Mouse (Mus musculus): Measurements from ENCODE around the gene Usp33. TPM values are rescaled to one million over a fixed set of nuclear protein-coding genes. Genes with fewer than 3 reads are reported as not detected.
"Not testable (repeated sequence)": the region's sequence is repeated elsewhere in the genome, so short reads cannot be mapped to it uniquely, and the experiment has no call there.

Gene Usp33
- total RNA-seq (2021) (10 to 100 TPM; 87.8 to 99.7 TPM), polyA plus RNA-seq (2012; rRNA removed) (8.4 and 14.0 TPM in 2 replicates)
- long read RNA-seq, full-length matches to known transcripts, result 25 of 28 reads
- long read RNA-seq, partial matches to known transcripts, result 2 of 28 reads
- long read RNA-seq, other reads (novel, unspliced or antisense), result 1 of 28 reads

DNA sequence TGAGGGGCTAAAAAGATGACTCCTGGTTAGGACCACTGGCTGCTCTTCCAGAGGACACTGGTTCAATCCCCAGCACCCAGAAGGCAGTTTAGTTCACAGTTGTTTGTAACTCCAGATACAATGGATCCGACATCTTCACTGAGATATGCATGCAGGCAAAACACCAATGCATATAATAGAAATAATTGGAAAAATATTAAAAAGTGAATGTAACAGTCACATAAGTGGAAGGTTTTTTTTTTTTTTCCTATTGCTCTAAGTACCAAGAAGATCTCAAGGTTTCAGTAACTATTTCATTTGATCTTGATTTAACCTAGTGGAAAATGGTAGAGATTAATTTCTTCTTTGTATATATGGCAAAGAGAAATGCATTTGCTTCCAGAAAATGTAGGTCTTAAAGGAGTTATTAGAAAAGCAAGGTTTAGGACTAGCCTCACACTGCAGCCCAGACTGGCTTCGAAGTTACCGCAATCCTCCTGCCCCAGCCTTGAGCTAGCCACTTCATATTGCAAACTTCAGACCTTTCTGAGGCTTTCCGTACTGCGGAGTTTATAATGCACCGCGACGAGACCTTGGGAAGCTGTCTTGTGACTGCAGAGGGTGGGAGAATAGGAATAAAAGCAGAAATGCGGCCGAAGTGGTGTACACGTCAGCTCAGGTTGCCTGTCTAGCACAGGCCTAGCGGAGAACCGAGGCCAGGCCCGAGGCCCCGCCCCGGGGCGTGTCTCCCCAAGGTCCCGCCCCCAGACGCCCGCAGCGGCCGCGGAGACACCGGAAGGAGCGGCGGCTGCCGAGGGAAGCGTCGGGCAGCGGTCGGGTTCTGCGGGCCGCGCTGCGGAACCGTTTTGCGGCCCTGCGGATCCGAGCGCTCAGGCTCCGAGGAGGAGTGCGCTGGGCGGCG lies at the start of gene Usp33:
TSS of gene Usp33 (plus strand) at position 747 of the 901 bp plus-strand sequence.
- DNase-seq, result peak; percentile 97

DNA sequence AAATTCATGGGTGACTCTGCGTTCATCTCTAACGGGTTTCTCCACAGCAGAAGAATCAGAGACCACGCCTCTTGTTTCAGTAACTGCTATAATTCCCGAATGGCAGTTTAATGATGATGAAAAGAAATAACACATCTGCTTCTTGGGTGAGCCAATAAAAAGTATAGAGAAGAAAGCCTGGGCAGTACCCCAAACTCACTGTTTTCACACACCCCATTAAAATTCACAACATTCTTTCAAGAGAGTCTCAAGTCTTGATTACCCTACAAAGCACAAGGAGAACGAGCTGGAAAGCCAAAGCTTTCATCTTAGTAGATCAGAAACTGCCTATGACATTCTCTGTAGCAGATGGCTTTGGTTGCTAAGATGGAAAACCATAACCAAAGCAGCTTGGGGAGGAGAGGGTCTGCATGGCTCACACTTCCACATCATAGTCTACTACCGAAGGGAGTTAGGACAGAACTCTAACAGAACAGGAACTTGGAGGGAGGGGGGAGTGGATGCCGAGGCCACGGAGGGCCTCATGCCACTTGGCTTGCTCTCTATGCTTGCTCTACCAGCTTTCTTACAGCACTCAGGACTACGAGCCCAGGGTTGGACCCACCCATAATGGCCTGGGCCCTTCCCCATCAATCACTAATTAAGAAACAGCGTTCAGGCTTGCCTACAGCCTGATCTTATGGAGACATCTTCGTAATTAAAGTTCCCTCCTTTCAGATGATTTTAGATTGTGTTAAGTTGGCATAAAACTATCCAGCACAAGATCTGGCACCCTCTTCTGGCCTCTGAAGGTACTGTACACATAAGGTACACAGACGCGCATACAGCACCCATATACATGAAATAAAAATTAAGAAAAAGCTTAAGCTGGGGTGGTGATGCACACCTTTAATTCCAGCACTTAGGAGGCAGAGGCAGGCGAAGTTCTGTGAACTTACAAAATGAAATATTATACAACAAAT lies 45.6 kb upstream of the Usp33 start:
- DNase-seq, result no peak

DNA sequence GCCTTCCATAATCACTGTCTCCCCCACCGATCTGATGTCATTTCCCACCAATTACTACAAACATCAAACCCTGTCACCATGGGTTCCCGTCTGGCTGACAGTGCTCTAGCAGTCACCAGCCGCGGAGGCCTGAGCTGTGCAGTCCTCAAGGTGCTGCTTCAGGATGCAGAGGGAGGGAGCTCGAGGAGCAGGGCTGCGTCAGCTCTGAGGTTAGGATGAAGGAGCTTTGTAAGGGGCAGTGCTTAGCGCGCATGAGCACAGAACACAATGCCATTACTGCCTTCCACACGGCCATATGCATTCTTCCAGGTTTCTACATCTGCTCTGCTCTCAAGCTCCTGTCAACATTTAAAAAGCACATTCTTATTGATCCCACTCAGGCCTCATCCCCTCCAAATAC lies 43.3 kb upstream of the Usp33 start:
- no peak for DNase-seq

DNA sequence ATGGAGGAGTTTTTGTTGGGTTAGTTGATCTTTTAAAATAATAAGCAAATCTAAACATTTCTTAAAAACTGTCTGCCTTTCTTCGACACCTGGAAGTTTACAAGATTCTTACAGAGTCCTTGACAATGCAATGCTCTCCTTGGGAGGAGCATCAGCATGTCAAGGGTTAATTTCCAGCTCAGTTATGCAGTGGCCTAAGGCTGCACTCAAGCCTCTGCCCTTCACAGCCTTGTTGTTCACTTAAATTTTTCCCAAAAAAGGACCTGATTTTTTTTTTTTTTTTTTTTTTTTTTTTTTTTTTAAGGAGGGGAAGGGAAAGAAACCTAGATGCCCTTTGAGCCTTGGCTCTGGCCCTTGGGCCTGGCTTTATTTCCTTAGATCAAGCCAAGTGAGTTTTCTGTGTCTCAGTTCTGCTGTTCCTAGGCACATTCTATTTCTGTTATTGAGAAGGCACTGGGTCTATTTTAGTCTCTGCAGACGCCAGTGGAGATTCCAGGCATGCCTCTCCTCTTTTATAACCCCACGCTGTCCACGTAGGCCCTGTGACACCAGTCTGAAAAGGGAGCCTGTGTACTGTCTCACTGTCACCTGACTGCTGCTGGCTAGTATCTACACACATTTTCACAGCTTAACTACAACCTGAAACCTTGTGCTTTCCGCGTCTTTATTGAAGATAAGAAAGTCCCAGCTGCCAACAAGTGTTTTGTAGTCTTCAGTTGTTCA lies 42.0 kb upstream of the Usp33 start:
- peak; percentile 5 for DNase-seq

DNA sequence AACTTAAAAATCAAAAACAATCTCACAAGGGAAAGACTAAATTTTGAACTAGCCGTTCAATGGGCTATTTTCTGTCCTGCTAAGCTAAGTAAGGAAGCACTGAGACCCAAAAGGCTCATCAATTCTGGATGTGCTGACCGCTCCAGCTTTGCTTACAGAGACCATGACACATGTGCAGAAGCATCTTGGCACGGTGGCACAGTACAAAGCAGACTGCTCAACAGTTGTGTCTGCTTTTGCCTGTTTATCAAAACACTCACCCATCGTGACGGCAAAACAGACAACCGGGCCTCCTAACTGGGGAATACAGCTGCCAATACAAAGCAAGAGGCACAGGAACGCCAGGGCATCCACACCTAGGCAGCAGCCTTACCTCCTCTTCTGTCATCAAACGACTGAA lies 41.2 kb upstream of the Usp33 start:
- no peak for DNase-seq

DNA sequence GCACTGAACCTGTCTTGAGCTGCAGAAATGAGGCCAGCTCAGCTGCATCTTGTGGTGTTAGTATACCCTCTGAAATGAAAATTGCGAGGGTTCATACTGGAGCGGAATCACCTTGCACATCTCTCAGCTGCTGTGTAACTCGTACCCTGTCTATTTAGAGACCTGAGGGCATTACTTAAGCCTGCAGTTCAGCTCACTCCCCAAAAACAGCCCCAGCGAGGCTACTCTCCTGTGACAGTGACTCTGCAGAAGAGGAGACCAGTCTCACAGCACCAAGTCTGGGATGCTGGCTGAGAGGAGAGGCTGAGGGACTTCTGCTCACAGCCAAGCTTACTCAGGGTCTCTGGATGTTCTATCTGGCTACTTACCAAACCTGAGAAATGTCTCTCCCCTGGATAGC lies 40.3 kb upstream of the Usp33 start:
- no peak for DNase-seq

DNA sequence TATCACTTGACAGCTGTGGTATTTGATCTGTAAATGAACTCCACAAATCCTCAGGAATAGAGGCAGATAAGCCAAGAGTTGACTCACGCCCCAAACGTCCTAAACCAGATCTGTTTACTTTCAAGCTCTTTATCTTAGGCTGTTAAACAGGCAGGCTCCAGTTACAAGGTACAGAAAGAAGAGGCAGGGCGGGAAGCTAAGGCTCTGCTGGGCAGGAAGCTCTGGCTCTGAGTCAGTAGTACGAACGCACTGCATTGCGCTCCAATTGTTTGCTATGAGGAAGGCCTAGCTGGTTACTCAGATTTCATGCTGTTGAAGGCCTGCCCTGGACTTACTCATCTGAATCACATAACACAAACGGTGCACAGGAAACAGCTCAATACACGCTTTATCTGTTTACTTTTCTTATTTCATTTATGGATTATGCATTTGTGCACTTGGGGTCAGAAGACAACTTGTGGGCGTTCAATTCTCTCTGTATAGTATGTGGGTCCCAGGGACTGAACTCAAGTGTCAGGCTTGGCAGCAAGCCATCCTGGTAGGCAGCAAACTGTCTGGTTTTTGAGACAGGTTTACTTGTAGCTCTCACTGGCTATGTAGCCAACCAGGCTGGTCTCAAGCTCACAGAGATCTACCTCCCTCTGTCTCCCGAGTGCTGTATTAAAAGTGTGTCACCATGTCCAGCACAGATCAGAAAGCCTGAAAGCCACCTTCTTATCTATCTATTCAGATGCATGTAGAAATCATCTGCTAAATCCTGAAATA lies 37.6 kb upstream of the Usp33 start:
- DNase-seq, result peak; percentile 47

DNA sequence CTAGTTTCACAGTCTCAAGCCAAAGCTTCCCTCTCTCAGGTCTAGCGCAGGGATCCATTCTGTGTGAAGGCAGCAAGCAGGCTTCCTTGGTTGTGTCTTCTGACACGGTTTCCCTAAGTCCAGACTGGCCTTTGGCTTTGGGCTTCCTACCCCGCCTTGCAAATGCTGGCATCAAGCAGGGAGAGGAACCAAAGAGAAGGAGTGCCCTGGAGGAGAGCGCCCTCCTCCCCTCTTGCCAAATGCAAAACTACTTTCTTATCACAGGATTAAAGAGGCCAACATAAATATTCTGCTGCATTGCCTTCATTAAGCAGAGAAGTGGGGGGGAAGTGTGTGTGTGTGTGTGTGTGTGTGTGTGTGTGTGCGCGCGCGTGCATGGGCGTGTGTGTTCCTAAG lies 37.0 kb upstream of the Usp33 start:
- no peak for DNase-seq

DNA sequence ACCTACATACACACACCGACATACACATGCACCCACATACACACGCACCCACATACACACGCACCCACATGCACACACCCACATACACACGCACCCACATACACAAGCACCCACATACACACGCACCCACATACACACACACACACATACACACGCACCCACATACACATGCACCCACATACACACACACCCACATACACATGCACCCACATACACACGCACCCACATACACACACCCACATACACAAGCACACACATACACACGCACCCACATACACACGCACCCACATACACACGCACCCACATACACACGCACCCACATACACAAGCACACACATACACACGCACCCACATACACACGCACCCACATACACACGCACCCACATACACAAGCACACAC lies 31.6 kb upstream of the Usp33 start:
- not testable (repeated sequence) for DNase-seq

DNA sequence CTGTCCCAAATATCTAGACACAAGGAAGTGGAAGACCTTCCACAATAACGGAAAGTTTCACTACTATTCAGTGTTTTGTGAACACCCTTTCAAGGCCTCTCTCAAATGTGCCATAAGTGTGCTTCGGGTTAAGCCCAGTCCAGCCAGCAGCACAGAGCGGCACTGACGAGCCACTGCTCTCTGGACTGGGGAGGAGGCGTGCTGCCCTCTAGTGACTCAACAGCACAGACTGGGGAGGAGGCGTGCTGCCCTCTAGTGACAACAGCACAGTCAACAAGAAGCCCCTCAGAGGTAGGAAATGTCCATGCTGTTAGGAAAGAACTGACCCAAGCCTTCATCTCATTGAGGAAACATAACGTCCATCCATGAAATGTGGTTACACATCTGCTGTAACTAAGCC lies 30.7 kb upstream of the Usp33 start:
- DNase-seq, result peak; percentile 88

DNA sequence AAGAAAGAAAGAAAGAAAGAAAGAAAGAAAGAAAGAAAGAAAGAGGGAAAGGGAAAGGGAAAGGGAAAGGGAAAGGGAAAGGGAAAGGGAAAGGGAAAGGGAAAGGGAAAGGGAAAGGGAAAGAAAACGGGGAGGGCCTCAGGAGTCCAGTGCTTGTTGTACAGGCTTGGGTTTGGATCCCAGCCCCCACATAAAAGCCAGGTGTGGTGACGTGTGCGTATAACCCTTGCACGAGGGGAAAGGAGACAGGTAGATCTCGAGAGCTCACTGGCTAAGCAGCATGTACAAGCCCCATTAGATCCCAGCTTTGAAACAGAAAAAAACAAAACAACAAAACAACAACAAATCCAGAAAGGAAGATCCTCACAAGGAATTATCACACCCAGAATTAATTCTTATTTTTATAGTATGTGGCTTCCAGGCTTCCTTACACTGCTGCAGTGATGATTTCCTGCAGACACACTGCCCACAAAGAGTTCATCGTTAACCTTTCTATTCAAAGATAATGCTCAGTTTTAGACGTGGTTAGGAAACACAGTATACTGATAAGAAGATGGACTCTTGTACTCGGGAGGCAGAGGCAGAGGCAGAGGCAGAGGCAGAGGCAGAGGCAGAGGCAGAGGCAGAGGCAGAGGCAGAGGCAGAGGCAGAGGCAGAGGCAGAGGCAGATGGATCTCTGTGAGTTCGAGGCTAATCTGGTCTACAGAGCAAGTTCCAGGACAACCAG lies 29.7 kb upstream of the Usp33 start:
- not testable (repeated sequence) for DNase-seq

DNA sequence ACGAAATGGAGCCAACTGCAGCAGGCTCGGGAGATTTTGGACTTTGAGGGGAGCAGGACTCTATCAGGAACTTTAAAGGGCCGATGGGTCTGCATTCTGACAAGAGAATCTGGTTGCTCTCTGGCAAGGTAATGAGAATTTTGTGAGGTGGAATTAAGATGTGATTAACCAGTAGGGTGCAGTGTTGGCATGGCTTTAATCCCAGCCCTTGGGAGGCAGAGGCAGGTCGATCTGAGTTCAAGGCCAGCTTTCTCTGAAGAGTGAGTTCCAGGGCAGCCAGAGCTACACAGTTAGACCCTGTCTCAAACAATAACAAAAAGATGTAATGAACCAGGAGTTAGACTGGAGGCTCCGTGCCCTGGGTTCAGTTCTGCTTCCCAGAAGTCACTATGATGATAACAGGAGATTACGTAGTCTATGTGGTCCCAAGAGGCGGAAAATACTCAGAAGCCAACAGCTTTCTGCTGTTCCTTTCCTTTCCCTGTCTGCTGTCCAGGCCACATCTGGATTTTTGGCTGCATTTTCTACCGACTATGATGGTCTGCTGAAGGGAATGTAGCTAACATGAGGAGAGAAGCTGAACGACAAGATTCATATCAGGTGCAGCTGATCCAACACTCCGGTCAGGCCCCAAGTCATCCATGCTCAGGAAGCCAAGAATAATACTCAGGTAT lies 25.2 kb upstream of the Usp33 start:
- peak; percentile 8 for DNase-seq

DNA sequence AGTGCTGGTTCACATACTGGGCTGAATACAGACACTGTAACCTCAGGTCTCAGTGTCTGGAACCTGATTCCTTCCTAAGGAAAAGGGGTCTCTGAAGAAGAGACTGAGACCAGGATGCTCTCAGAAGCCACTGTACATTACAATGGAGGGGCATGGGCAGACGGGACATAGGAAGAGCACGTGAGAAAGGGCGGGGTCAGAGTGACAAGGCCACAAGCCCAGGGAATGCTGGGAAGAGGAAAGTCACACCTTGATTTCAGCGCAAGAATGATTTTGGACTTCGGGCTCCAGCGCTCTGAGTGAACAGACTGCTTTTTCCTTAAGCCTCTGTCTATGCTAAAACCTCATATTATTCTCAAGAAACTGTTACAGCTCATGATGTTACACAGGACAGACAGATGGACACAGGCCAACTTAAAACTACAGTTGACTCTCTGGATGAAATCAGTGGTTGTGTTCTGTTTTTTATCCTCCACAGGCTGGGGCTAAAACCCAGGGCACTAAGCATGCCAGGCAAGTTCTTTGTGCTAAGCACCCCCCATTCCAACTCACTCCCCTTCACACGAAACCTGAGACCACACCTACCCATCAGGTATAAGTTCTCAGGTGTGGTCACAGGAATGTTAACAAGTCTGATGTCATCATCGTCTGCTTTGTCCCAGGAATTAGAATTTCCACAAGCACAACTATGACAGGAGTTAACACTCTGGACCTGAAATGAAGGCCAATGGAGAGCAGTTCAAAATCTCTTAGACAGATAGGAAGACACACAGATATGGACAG lies 24.3 kb upstream of the Usp33 start:
- no peak for DNase-seq

DNA sequence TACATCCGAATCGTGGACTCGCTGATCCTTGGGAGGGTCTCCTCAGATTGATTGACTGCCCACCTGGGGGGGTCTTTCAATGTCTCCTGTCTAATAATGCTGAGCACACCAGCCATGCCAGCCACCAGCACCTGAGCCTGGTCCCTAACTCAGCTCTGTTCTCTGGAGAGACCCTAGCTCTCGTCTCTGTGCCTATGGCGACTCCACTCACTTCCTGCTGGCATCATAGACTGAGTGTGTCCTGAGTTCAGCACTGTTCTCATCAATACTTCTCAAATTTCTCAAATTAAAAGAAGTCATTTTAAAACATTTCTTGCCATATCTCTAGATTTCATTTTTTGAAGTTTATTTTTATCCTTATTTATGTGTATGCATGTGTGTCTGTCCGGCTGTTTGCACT lies 14.2 kb upstream of the Usp33 start:
- no peak for DNase-seq

DNA sequence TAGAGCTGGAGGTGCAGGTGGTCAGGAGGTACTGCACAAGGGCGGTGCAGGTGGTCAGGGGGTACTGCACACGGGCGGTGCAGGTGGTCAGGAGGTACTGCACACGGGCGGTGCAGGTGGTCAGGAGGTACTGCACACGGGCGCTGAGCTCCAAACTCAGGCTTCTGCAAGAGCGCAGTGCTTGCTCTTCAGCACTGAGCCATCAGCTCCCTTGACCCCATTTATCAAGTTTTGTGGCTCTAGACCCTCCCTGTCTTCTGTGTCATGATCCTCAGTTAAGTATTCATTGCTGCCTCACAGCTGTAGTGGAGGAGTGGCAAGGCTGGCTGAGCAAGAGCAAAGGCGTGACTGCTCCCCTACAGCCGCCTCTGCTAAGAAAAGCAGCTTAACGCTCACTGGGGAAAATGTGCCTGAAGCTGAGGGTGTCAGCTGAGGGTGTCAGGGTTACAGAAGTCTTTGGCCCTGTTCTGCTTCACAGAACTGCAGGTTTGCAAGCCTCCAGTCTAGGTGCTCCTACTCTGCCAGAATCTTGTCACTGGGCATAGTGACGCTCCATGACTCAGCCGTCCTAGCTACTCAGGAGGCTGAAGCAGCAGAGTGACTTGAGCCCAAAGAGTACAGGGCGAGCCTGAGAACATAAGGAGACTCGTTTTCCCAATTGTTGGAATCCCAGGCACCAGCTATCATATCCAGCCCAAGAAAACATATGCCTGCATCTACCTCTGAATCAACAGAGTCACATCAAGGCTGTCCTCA lies 13.6 kb upstream of the Usp33 start:
- DNase-seq, result peak; percentile 35

DNA sequence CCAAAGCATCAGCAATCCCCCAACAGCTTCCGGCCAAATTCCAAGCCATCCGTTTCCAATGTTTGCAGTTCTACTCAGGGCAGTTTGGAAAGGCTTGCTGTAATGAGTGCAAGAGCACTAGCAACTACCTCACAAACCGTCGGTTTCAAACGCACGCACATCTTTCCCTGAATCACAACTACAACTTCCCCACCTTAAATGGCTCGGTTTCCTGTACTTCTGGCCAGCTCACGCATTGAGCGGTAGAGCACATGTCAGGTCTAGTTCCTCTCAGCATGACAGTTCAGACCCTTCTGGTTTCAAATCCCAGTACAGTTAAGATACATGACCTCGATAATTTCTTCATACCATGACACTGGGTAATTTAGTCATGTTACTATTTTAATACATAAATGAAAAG lies 12.6 kb upstream of the Usp33 start:
- DNase-seq, result no peak

DNA sequence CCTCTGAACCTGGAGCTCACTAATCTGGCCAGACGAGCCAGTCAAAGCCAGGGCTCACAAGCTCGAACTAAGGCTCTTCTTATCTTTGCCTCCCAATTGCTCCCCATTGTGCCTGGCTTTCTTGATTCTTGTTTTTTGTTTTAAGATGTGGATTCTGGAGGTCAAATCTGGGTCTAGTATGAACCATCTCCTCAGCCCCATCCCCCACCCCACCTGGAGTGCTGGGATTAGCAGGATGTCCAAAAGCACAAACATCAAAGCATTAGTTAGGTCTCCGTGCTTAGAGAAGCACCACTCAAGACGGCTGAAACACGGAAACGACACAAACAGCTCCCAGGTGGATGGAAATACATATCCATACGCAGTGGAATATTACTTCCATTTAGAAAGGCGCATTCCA lies 10.2 kb upstream of the Usp33 start:
- DNase-seq, result no peak

All from adrenal gland, adult 2 months (tissue).